Mouse (Mus musculus) MEL (cell line): ENCODE results near the gene Slc24a4. TPM values are rescaled to one million over a fixed set of nuclear protein-coding genes. Genes with fewer than 3 reads are reported as not detected.
A peak's percentile ranks its signal among the peaks of the same experiment; 100 is the strongest.

Experiments
- DNase-seq: peaks from one replicate; pipeline ENCODE4 v3.0.0; 2011; ENCODE audit warnings: low read depth, low spot score
- H3K27ac ChIP-seq: 2 replicates; pipeline ENCODE4 v1.5.1; 2012; ENCODE audit warnings: low read depth, mild to moderate bottlenecking, control low read depth, low read length, moderate library complexity; ENCODE audit not compliant: control insufficient read depth
- H3K27me3 ChIP-seq, 2 experiments: fragments of 150-350 bp in 1 of 2; sonication (generic) in 1 of 2; 2 replicates each; pipeline ENCODE4 v1.6.1; 2012; ENCODE audit warnings: low read length in 2 of 2, mild to moderate bottlenecking in 2 of 2, improper control_type of control experiment in 1 of 2, moderate library complexity in 1 of 2; ENCODE audit not compliant: insufficient read depth in 2 of 2, control insufficient read depth in 1 of 2
- H3K36me3 ChIP-seq, 2 experiments: 2 replicates each; pipeline ENCODE4 v1.6.1; 2012 to 2014; ENCODE audit warnings: low read length in 2 of 2, improper control_type of control experiment in 1 of 2, inconsistent platforms in 1 of 2, mild to moderate bottlenecking in 1 of 2; ENCODE audit not compliant: insufficient read depth in 2 of 2, control insufficient read depth in 1 of 2
- H3K4me1 ChIP-seq, 2 experiments: fragments of 150-350 bp in 1 of 2; sonication (generic) in 1 of 2; 2 replicates each; pipeline ENCODE4 v1.6.1; 2012; ENCODE audit warnings: low read length in 2 of 2, improper control_type of control experiment in 1 of 2, mild to moderate bottlenecking in 1 of 2; ENCODE audit not compliant: insufficient read depth in 2 of 2, control insufficient read depth in 1 of 2
- H3K4me3 ChIP-seq, 2 experiments: fragments of 150-350 bp in 1 of 2; sonication (generic) in 1 of 2; 2 replicates each; pipeline ENCODE4 v1.5.1; 2012; ENCODE audit warnings: low read depth in 2 of 2, low read length in 2 of 2, mild to moderate bottlenecking in 2 of 2, moderate library complexity in 2 of 2, control low read depth in 1 of 2, improper control_type of control experiment in 1 of 2; ENCODE audit not compliant: control insufficient read depth in 1 of 2, insufficient read depth in 1 of 2
- H3K79me2 ChIP-seq: 2 replicates; pipeline ENCODE4 v1.6.1; 2012; ENCODE audit warnings: mild to moderate bottlenecking, low read length, moderate library complexity; ENCODE audit not compliant: control insufficient read depth, poor library complexity, insufficient read depth
- H3K9ac ChIP-seq: 2 replicates; pipeline ENCODE4 v1.6.1; 2012; ENCODE audit warnings: low read depth, mild to moderate bottlenecking, control low read depth, low read length, moderate library complexity; ENCODE audit not compliant: control insufficient read depth, poor library complexity, severe bottlenecking
- H3K9me3 ChIP-seq: fragments of 150-350 bp; sonication (generic); replicated peaks from 2 replicates; pipeline ENCODE4 v1.6.1; 2012; ENCODE audit warnings: mild to moderate bottlenecking, low read length, improper control_type of control experiment, moderate library complexity; ENCODE audit not compliant: insufficient read depth
- CHD1 ChIP-seq: IDR thresholded peaks from 2 replicates; pipeline ENCODE4 v1.6.1; 2012; ENCODE audit warnings: low read depth, mild to moderate bottlenecking, inconsistent platforms, low read length, improper control_type of control experiment
- CHD2 ChIP-seq: IDR thresholded peaks from 2 replicates; pipeline ENCODE4 v1.6.1; 2011; ENCODE audit warnings: low read length, improper control_type of control experiment
- CTCF ChIP-seq, 3 experiments: IDR thresholded peaks in 2 of 3; conservative IDR thresholded peaks in 1 of 3; 2 replicates each; pipeline ENCODE4 v1.5.1; 2011 to 2012; ENCODE audit warnings: low read length in 3 of 3, low read depth in 2 of 3, mild to moderate bottlenecking in 2 of 3, improper control_type of control experiment in 1 of 3, inconsistent platforms in 1 of 3, mixed read lengths in 1 of 3, moderate library complexity in 1 of 3; ENCODE audit not compliant: control insufficient read depth in 1 of 3, insufficient read depth in 1 of 3, poor library complexity in 1 of 3, severe bottlenecking in 1 of 3
- E2F4 ChIP-seq: IDR thresholded peaks from 2 replicates; pipeline ENCODE4 v1.6.1; 2011; ENCODE audit warnings: low read depth, low read length, improper control_type of control experiment, borderline replicate concordance
- EP300 ChIP-seq, 2 experiments: IDR thresholded peaks; 2 replicates each; pipeline ENCODE4 v1.6.1; 2011; ENCODE audit warnings: improper control_type of control experiment in 2 of 2, low read length in 2 of 2, low read depth in 1 of 2, mild to moderate bottlenecking in 1 of 2
- ETS1 ChIP-seq: IDR thresholded peaks from 2 replicates; pipeline ENCODE4 v1.6.1; 2012; ENCODE audit warnings: low read depth, mild to moderate bottlenecking, inconsistent platforms, low read length, improper control_type of control experiment, moderate library complexity
- GATA1 ChIP-seq: IDR thresholded peaks from 2 replicates; pipeline ENCODE4 v1.6.1; 2011; ENCODE audit warnings: low read depth, low read length, improper control_type of control experiment
- JUND ChIP-seq: IDR thresholded peaks from 2 replicates; pipeline ENCODE4 v1.6.1; 2011; ENCODE audit warnings: low read depth, mild to moderate bottlenecking, improper control_type of control experiment, low read length
- MAFK ChIP-seq: IDR thresholded peaks from 2 replicates; pipeline ENCODE4 v1.6.1; 2011; ENCODE audit warnings: low read depth, mild to moderate bottlenecking, low read length, improper control_type of control experiment, borderline replicate concordance
- MYB ChIP-seq: IDR thresholded peaks from 2 replicates; pipeline ENCODE4 v1.6.1; 2011; ENCODE audit warnings: mild to moderate bottlenecking, low read depth, low read length, improper control_type of control experiment
- POLR2AphosphoS5 ChIP-seq: IDR thresholded peaks from 2 replicates; pipeline ENCODE4 v1.6.1; 2012; ENCODE audit warnings: low read depth, borderline replicate concordance, mild to moderate bottlenecking, inconsistent platforms, low read length, moderate library complexity, mixed read lengths
- SIN3A ChIP-seq: IDR thresholded peaks from 2 replicates; pipeline ENCODE4 v1.6.1; 2012; ENCODE audit warnings: low read length, improper control_type of control experiment, inconsistent platforms
- TAL1 ChIP-seq: IDR thresholded peaks from 2 replicates; pipeline ENCODE4 v1.6.1; 2012; ENCODE audit warnings: mild to moderate bottlenecking, inconsistent platforms, low read length, moderate library complexity, mixed read lengths
- USF1 ChIP-seq: IDR thresholded peaks from 2 replicates; pipeline ENCODE4 v1.6.1; 2014; ENCODE audit warnings: low read depth, mild to moderate bottlenecking, inconsistent platforms, low read length, improper control_type of control experiment, moderate library complexity
- USF2 ChIP-seq, 2 experiments: IDR thresholded peaks; 2 replicates each; pipeline ENCODE4 v1.6.1; 2011 to 2012; ENCODE audit warnings: improper control_type of control experiment in 2 of 2, low read length in 2 of 2, borderline replicate concordance in 1 of 2, inconsistent platforms in 1 of 2, low read depth in 1 of 2, mild to moderate bottlenecking in 1 of 2; ENCODE audit not compliant: insufficient read depth in 1 of 2
- ZKSCAN1 ChIP-seq: IDR thresholded peaks from 2 replicates; pipeline ENCODE4 v1.6.1; 2012; ENCODE audit warnings: low read depth, mild to moderate bottlenecking, inconsistent platforms, low read length, improper control_type of control experiment, moderate library complexity
- polyA plus RNA-seq, 2 experiments: library from polyadenylated mRNA; stranded (reverse) in 1 of 2; unstranded in 1 of 2; fragments of >175 nt in 1 of 2; fragments of >200 nt in 1 of 2; gene quantifications; 2 replicates each; pipeline versions ENCODE4 v1.2.1 to v1.2.4; 2012; ENCODE audit warnings: low replicate concordance in 2 of 2, low read depth in 1 of 2; ENCODE audit not compliant: insufficient read length in 2 of 2, insufficient read depth in 1 of 2, missing spikeins in 1 of 2
- total RNA-seq: library from RNA; depleted of rRNA; stranded (reverse); fragments of 300-350 nt; gene quantifications from 2 replicates; pipeline ENCODE4 v1.2.3, GENCODE M21; 2012

The Slc24a4 gene
- total and polyA plus RNA-seq, 3 experiments = not detected

- H3K27ac ChIP-seq = no peak overlapping the region
- 0 out of 4 replicates have a peak, but pooled peaks cover 0 to 1% of the 10 kb centered on the region in 2 experiments for H3K27me3 ChIP-seq
- no peaks in the 10 kb centered on the region for H3K79me2 ChIP-seq
- no peaks in the 10 kb centered on the region for H3K9me3 ChIP-seq
- H3K4me1 ChIP-seq = no peaks in the 10 kb centered on the region
- H3K36me3 ChIP-seq = no peaks in the 10 kb centered on the region
- no peak for TF ChIP-seq USF2 (IDR thresholded peaks at IDR 0.05; ENCODE audit: borderline replicate concordance in 1 of 2, insufficient read depth in 1 of 2, low read depth in 1 of 2, low read length in 2 of 2)
- TF ChIP-seq TAL1 = peak; percentile 24; the same call in 1 of the 2 replicates
- no peak for TF ChIP-seq ETS1
- no peak overlapping the region for H3K4me3 ChIP-seq
- no peak for DNase-seq
- H3K9ac ChIP-seq = no peak overlapping the region
Observed at GRCm38 (mm10) chr12:102154815-102155214, 26.3 kb downstream of the Slc24a4 start.

- H3K27me3 ChIP-seq = peaks cover 0 to 5% of the 10 kb centered on the region in 2 experiments
- H3K79me2 ChIP-seq = no peaks in the 10 kb centered on the region
- H3K9ac ChIP-seq = no peak overlapping the region
- no peak overlapping the region for H3K4me3 ChIP-seq
- no peaks in the 10 kb centered on the region for H3K36me3 ChIP-seq
- TF ChIP-seq CHD1 (no peak), CTCF (IDR thresholded peaks at IDR 0.05 in 2 of 3, conservative IDR thresholded peaks at IDR 0.05 in 1 of 3; ENCODE audit: control insufficient read depth in 1 of 3, insufficient read depth in 1 of 3, low read depth in 2 of 3, low read length in 3 of 3, poor library complexity in 1 of 3, severe bottlenecking in 1 of 3) (no peak), USF1 (no peak), EP300 (IDR thresholded peaks at IDR 0.05; ENCODE audit: low read depth in 1 of 2, low read length in 2 of 2) (no peak), MAFK (no peak), JUND (no peak), CHD2 (no peak), GATA1 (no peak), POLR2AphosphoS5 (no peak), MYB (no peak), TAL1 (no peak), SIN3A (no peak), E2F4 (no peak), ZKSCAN1 (no peak)
- H3K4me1 ChIP-seq = no peaks in the 10 kb centered on the region
- H3K27ac ChIP-seq = no peak overlapping the region
- no peak for DNase-seq
- H3K9me3 ChIP-seq = no peaks in the 10 kb centered on the region
Observed at GRCm38 (mm10) chr12:102164632-102165031, 36.1 kb downstream of the Slc24a4 start.
